17 mouse cellular contexts compared by ENCODE assay signal in genomic region chr2:62392098-62392497, GRCm38 (mm10). TPM values are rescaled to one million over a fixed set of nuclear protein-coding genes. Genes with fewer than 3 reads are reported as not detected.
DNase-seq lines count a peak whose midpoint lies in the region; ATAC-seq and TF ChIP-seq lines count a peak whose summit lies in the region.
"Had no signal": no experiment of that assay in that cellular context is flagged by ENCODE, and none has a peak within 500 bp of the region (broad histone marks: within the 10 kb centered on the region; RNA-seq: fewer than 3 reads in every experiment).

No protein-coding gene starts in this region.

- no peak overlapping the region for H3K4me3 ChIP-seq in liver, postnatal 0 days (ENCODE audit: low read depth, low read length)
- no peak overlapping the region for H3K4me3 ChIP-seq in liver, embryonic 12.5 days
- H3K4me3 ChIP-seq in MEL (ENCODE audit: control insufficient read depth in 1 of 2, insufficient read depth in 1 of 2, low read depth in 2 of 2, low read length in 2 of 2): no peak overlapping the region
- H3K4me3 ChIP-seq: embryonic facial prominence, embryonic 12.5 days; heart, embryonic 10.5 days; hindbrain, embryonic 10.5 days; limb, embryonic 15.5 days; neural tube, embryonic 15.5 days had no signal

- no peaks in the 10 kb centered on the region for H3K4me1 ChIP-seq in liver, postnatal 0 days (ENCODE audit: insufficient read depth)
- peaks cover 10% of the 10 kb centered on the region for H3K4me1 ChIP-seq in liver, embryonic 12.5 days
- peaks cover 41 to 48% of the 10 kb centered on the region in 2 experiments for H3K4me1 ChIP-seq in MEL (ENCODE audit: control insufficient read depth in 1 of 2, insufficient read depth in 2 of 2, low read length in 2 of 2)
- H3K4me1 ChIP-seq: embryonic facial prominence, embryonic 12.5 days; heart, embryonic 10.5 days; hindbrain, embryonic 10.5 days; limb, embryonic 15.5 days; neural tube, embryonic 15.5 days had no signal

- H3K36me3 ChIP-seq in liver, postnatal 0 days (replicated peaks; ENCODE audit: insufficient read depth, low read length): no peaks in the 10 kb centered on the region
- H3K36me3 ChIP-seq in liver, embryonic 12.5 days: no peaks in the 10 kb centered on the region
- peaks cover 3 to 81% of the 10 kb centered on the region in 2 experiments; a peak in 3 of 4 replicates for H3K36me3 ChIP-seq in MEL (ENCODE audit: control insufficient read depth in 1 of 2, insufficient read depth in 2 of 2, low read length in 2 of 2)
- H3K36me3 ChIP-seq: embryonic facial prominence, embryonic 12.5 days; heart, embryonic 10.5 days; hindbrain, embryonic 10.5 days; limb, embryonic 15.5 days; neural tube, embryonic 15.5 days had no signal

- no peak overlapping the region for H3K4me2 ChIP-seq in liver, postnatal 0 days (ENCODE audit: low read depth, low read length)
- H3K4me2 ChIP-seq in liver, embryonic 12.5 days: no peak overlapping the region
- H3K4me2 ChIP-seq: embryonic facial prominence, embryonic 12.5 days; limb, embryonic 15.5 days; lung, embryonic 14.5 days; neural tube, embryonic 15.5 days had no signal

- no peaks in the 10 kb centered on the region for H3K27me3 ChIP-seq in liver, postnatal 0 days (ENCODE audit: insufficient read depth, low read length)
- H3K27me3 ChIP-seq in liver, embryonic 12.5 days (replicated peaks): no peaks in the 10 kb centered on the region
- H3K27me3 ChIP-seq in MEL (ENCODE audit: control insufficient read depth in 1 of 2, insufficient read depth in 2 of 2, low read length in 2 of 2): no peaks in the 10 kb centered on the region
- H3K27me3 ChIP-seq: embryonic facial prominence, embryonic 12.5 days; limb, embryonic 15.5 days; neural tube, embryonic 15.5 days had no signal

- DNase-seq in liver, postnatal 0 days: no peak
- peak; percentile 91 for DNase-seq in MEL (ENCODE audit: low read depth, low spot score)
- peak; percentile 48 for DNase-seq in thymus, postnatal 4 days
- DNase-seq in embryo, embryonic 11 days: no peak
- no peak for DNase-seq in cerebellum, postnatal 14 days
- DNase-seq: cerebellum, postnatal 36 days; gastrocnemius, postnatal 25 days; kidney, postnatal 14 days; lung, embryonic 14.5 days had no signal

- TF ChIP-seq RAD21 in MEL (IDR thresholded peaks at IDR 0.05; ENCODE audit: low read depth, low read length): no peak

- H3K27ac ChIP-seq in liver, postnatal 0 days (ENCODE audit: low read depth): peak overlapping the region; percentile 26; the same call in 1 of the 2 replicates
- no peak overlapping the region for H3K27ac ChIP-seq in liver, embryonic 12.5 days
- H3K27ac ChIP-seq in MEL (ENCODE audit: control insufficient read depth, low read depth, low read length): peak overlapping the region; percentile 97
- H3K27ac ChIP-seq: embryonic facial prominence, embryonic 12.5 days; heart, embryonic 10.5 days; hindbrain, embryonic 10.5 days; limb, embryonic 15.5 days; neural tube, embryonic 15.5 days had no signal

- no peak for TF ChIP-seq EP300 in liver, postnatal 0 days (IDR thresholded peaks at IDR 0.05; ENCODE audit: low read depth)
- peak; percentile 83 to 92; a peak in 3 of 4 replicates for TF ChIP-seq EP300 in MEL (IDR thresholded peaks at IDR 0.05; ENCODE audit: low read depth in 1 of 2, low read length in 2 of 2)

- peaks cover 22% of the 10 kb centered on the region for H3K79me2 ChIP-seq in MEL (ENCODE audit: control insufficient read depth, insufficient read depth, low read length, poor library complexity)

- H3K9ac ChIP-seq in liver, postnatal 0 days (replicated peaks): no peak overlapping the region
- H3K9ac ChIP-seq in liver, embryonic 12.5 days: no peak overlapping the region
- peak overlapping the region; percentile 51 for H3K9ac ChIP-seq in MEL (ENCODE audit: control insufficient read depth, low read depth, low read length, poor library complexity, severe bottlenecking)
- H3K9ac ChIP-seq: embryonic facial prominence, embryonic 12.5 days; limb, embryonic 15.5 days; lung, embryonic 14.5 days; neural tube, embryonic 15.5 days had no signal

- no peak for TF ChIP-seq CTCF in liver, postnatal 0 days (IDR thresholded peaks at IDR 0.05; ENCODE audit: low read depth)
- TF ChIP-seq CTCF in MEL (IDR thresholded peaks at IDR 0.05 in 2 of 3, conservative IDR thresholded peaks at IDR 0.05 in 1 of 3; ENCODE audit: control insufficient read depth in 1 of 3, insufficient read depth in 1 of 3, low read depth in 2 of 3, low read length in 3 of 3, poor library complexity in 1 of 3, severe bottlenecking in 1 of 3): no peak

- ATAC-seq in liver, postnatal 0 days: no peak
- no peak for ATAC-seq in liver, embryonic 12.5 days
- ATAC-seq in monocyte, adult 5-6 weeks (replicated peaks; ENCODE audit: insufficient number of reproducible peaks, low FRiP score, low TSS enrichment, poor library complexity, severe bottlenecking): 0 out of 2 replicates have a peak, but pooled peaks have one; percentile 29
- ATAC-seq: inflammation-experienced regulatory T-cells, adult 6 months had no signal

- TF ChIP-seq POLR2A in MEL (IDR thresholded peaks at IDR 0.05; ENCODE audit: control insufficient read depth in 1 of 2, insufficient read depth in 1 of 2, low read depth in 1 of 2, low read length in 2 of 2, poor library complexity in 1 of 2): peak in 1 of 2 experiments; percentile 64; a peak in 2 of 4 replicates

- WGBS in liver, postnatal 0 days (ENCODE audit: insufficient replicate concordance): 37% methylated on average over 3 of the region's 3 CpGs
- 33% methylated on average over 3 of the region's 3 CpGs for WGBS in liver, embryonic 12.5 days (ENCODE audit: insufficient replicate concordance)

- no peaks in the 10 kb centered on the region for H3K9me3 ChIP-seq in liver, postnatal 0 days (ENCODE audit: low read length)
- no peaks in the 10 kb centered on the region for H3K9me3 ChIP-seq in liver, embryonic 12.5 days (replicated peaks)
- no peaks in the 10 kb centered on the region for H3K9me3 ChIP-seq in MEL (replicated peaks; ENCODE audit: insufficient read depth, low read length)
- H3K9me3 ChIP-seq: embryonic facial prominence, embryonic 12.5 days; heart, embryonic 10.5 days; hindbrain, embryonic 10.5 days; limb, embryonic 15.5 days; neural tube, embryonic 15.5 days had no signal

TF ChIP-seq in MEL, 35 proteins besides CTCF, POLR2A, EP300 and RAD21 (continues in another document):
- TF ChIP-seq CHD1 (IDR thresholded peaks at IDR 0.05; ENCODE audit: low read depth, low read length): peak; percentile 81
- no peak for TF ChIP-seq USF2 (IDR thresholded peaks at IDR 0.05; ENCODE audit: borderline replicate concordance in 1 of 2, insufficient read depth in 1 of 2, low read depth in 1 of 2, low read length in 2 of 2)
- TF ChIP-seq TCF12 (IDR thresholded peaks at IDR 0.05; ENCODE audit: low read depth, low read length): peak; percentile 86
- TF ChIP-seq POLR2AphosphoS2 (IDR thresholded peaks at IDR 0.05; ENCODE audit: low read length): no peak; the same call in 1 of the 2 replicates
- TF ChIP-seq KAT2A (conservative IDR thresholded peaks at IDR 0.05; ENCODE audit: low read depth, low read length): peak; percentile 42; the same call in 1 of the 2 replicates
- TF ChIP-seq ZC3H11A (IDR thresholded peaks at IDR 0.05; ENCODE audit: low read depth, low read length): no peak
- peak; percentile 51 for TF ChIP-seq NELFE (IDR thresholded peaks at IDR 0.05; ENCODE audit: low read depth, low read length)
- peak; percentile 79; the same call in 1 of the 2 replicates for TF ChIP-seq ELF1 (IDR thresholded peaks at IDR 0.05; ENCODE audit: low read depth, low read length)
- TF ChIP-seq USF1 (IDR thresholded peaks at IDR 0.05; ENCODE audit: low read depth, low read length): no peak
- TF ChIP-seq POLR2AphosphoS5 (IDR thresholded peaks at IDR 0.05; ENCODE audit: borderline replicate concordance, low read depth, low read length): no peak
- TF ChIP-seq MYB (IDR thresholded peaks at IDR 0.05; ENCODE audit: low read depth, low read length): peak; percentile 90
- TF ChIP-seq TAL1 (IDR thresholded peaks at IDR 0.05; ENCODE audit: low read length): peak; percentile 38
- TF ChIP-seq HCFC1 (IDR thresholded peaks at IDR 0.05; ENCODE audit: low read depth, low read length): no peak; the same call in 1 of the 2 replicates
- TF ChIP-seq GABPA (IDR thresholded peaks at IDR 0.05; ENCODE audit: low read depth, low read length): no peak
- TF ChIP-seq MYC (IDR thresholded peaks at IDR 0.05; ENCODE audit: low read depth, low read length): peak; percentile 82; the same call in 1 of the 2 replicates
- TF ChIP-seq TBP (IDR thresholded peaks at IDR 0.05; ENCODE audit: low read depth, low read length): peak; percentile 79
- no peak for TF ChIP-seq MXI1 (IDR thresholded peaks at IDR 0.05; ENCODE audit: low read depth, low read length)
- TF ChIP-seq E2F4 (IDR thresholded peaks at IDR 0.05; ENCODE audit: borderline replicate concordance, low read depth, low read length): no peak
- TF ChIP-seq ZKSCAN1 (IDR thresholded peaks at IDR 0.05; ENCODE audit: low read depth, low read length): no peak
- 0 out of 2 replicates have a peak, but pooled peaks have one; percentile 55 for TF ChIP-seq JUND (IDR thresholded peaks at IDR 0.05; ENCODE audit: low read depth, low read length)
- TF ChIP-seq MAFK (IDR thresholded peaks at IDR 0.05; ENCODE audit: borderline replicate concordance, low read depth, low read length): no peak; the same call in 1 of the 2 replicates
- TF ChIP-seq CHD2 (IDR thresholded peaks at IDR 0.05; ENCODE audit: low read length): no peak
- TF ChIP-seq MEF2A (IDR thresholded peaks at IDR 0.05; ENCODE audit: extremely low read depth, insufficient replicate concordance, low read depth, low read length, poor library complexity, severe bottlenecking): 0 out of 2 replicates have a peak, but pooled peaks have one; percentile 18
- TF ChIP-seq BHLHE40 (IDR thresholded peaks at IDR 0.05; ENCODE audit: borderline replicate concordance, low read depth, low read length): no peak
- peak; percentile 75 for TF ChIP-seq RCOR1 (IDR thresholded peaks at IDR 0.05; ENCODE audit: low read depth, low read length)
- peak; percentile 64 for TF ChIP-seq ZNF384 (IDR thresholded peaks at IDR 0.05; ENCODE audit: low read depth, low read length)
- TF ChIP-seq GATA1 (IDR thresholded peaks at IDR 0.05; ENCODE audit: low read depth, low read length): peak; percentile 30; the same call in 1 of the 2 replicates
- TF ChIP-seq UBTF (IDR thresholded peaks at IDR 0.05; ENCODE audit: borderline replicate concordance, insufficient read depth, low read depth, low read length): no peak

RNA-seq across cellular contexts. Expression of gene Dpp4, which starts 19.9 kb away (rescaled TPM):
- polyA plus RNA-seq in liver, postnatal 0 days (2015; fragmentation: Nextera tagmentation; extraction: Ambion mirVana): 8.0 and 9.0 TPM in 2 replicates
- polyA plus RNA-seq in liver, embryonic 12.5 days (2016; fragmentation: Nextera tagmentation; extraction: Ambion mirVana): 5.7 and 6.7 TPM in 2 replicates
- total RNA-seq in MEL (2012; rRNA removed): 40.4 and 46.7 TPM in 2 replicates
- polyA plus RNA-seq in MEL (2012; ENCODE audit: insufficient read depth in 1 of 2, insufficient read length in 2 of 2, low read depth in 1 of 2, low replicate concordance in 2 of 2, missing spikeins in 1 of 2): 10 to 100 TPM; 64.1 to 99.1 TPM
- 13.3 to 19.0 TPM (median 16.7 TPM) in 3 replicates for total RNA-seq in monocyte, adult 5-6 weeks (2017)

Comparison
In these comparisons a context has a peak if more than half of its experiments do, and no peak if none do; other contexts are left out.
1. DNase-seq: peak in MEL (single experiment) and thymus, postnatal 4 days (single experiment); none in liver, postnatal 0 days (single experiment), embryo, embryonic 11 days (single experiment) and cerebellum, postnatal 14 days (0 of 2).